Mouse (Mus musculus) hindbrain, embryonic 11.5 days (tissue): ENCODE measurements around the gene Cnp. TPM values are rescaled to one million over a fixed set of nuclear protein-coding genes. Genes with fewer than 3 reads are reported as not detected.

Experiments
- ATAC-seq: fragments of 200-750 bp; cut with Nextera tagmentation; 2 replicates; pipeline ENCODE4 v1.8.0; 2017; ENCODE audit warnings: mild to moderate bottlenecking, moderate TSS enrichment, moderate library complexity; ENCODE audit not compliant: low FRiP score
- DNase-seq: peaks from one replicate; pipeline ENCODE4 v3.0.0-alpha.2; 2015; ENCODE audit warnings: low spot score
- H3K27ac ChIP-seq: fragments of 300-500 bp; sonication (generic); 2 replicates; pipeline ENCODE4 v1.5.1; 2014; ENCODE audit warnings: mild to moderate bottlenecking, low read depth, low read length
- H3K27me3 ChIP-seq: fragments of 300-500 bp; sonication (generic); 2 replicates; pipeline ENCODE4 v1.6.1; 2014; ENCODE audit warnings: mild to moderate bottlenecking, low read length, moderate library complexity, mixed read lengths; ENCODE audit not compliant: control insufficient read depth, insufficient read depth
- H3K36me3 ChIP-seq: fragments of 300-500 bp; sonication (generic); 2 replicates; pipeline ENCODE4 v1.6.1; 2014; ENCODE audit warnings: mild to moderate bottlenecking, low read length, moderate library complexity, mixed read lengths; ENCODE audit not compliant: control insufficient read depth, insufficient read depth
- H3K4me1 ChIP-seq: fragments of 300-500 bp; sonication (generic); replicated peaks from 2 replicates; pipeline ENCODE4 v1.6.1; 2014; ENCODE audit warnings: low read length, mixed read lengths; ENCODE audit not compliant: control insufficient read depth, insufficient read depth
- H3K4me2 ChIP-seq: fragments of 300-500 bp; sonication (generic); replicated peaks from 2 replicates; pipeline ENCODE4 v1.6.1; 2014; ENCODE audit warnings: mild to moderate bottlenecking, low read depth, low read length
- H3K4me3 ChIP-seq: fragments of 300-500 bp; sonication (generic); 2 replicates; pipeline ENCODE4 v1.5.1; 2014; ENCODE audit warnings: low read depth, low read length
- H3K9ac ChIP-seq: fragments of 300-500 bp; sonication (generic); 2 replicates; pipeline ENCODE4 v1.6.1; 2014; ENCODE audit warnings: low read depth, low read length
- H3K9me3 ChIP-seq: fragments of 300-500 bp; sonication (generic); 2 replicates; pipeline ENCODE4 v1.6.1; 2016; ENCODE audit warnings: low read length; ENCODE audit not compliant: control insufficient read depth
- WGBS: fragments of 180-500 bp; shearing (Covaris S2); extraction: QIAGEN DNeasy Blood & Tissue Kit; methylation state at CpG from one replicate; pipeline ENCODE4 v1.1.7; 2014; 5-methylcytosine and 5-hydroxymethylcytosine counted together
- polyA plus RNA-seq: library from polyadenylated mRNA; unstranded; fragments of >200 nt; fragmentation: Nextera tagmentation; extraction: Ambion mirVana; gene quantifications from 2 replicates; pipeline ENCODE4 v1.2.1, GENCODE M21; 2014

Gene Cnp
- polyA plus RNA-seq, 1 experiment from 2014 or later, result 17.8 TPM

DNA sequence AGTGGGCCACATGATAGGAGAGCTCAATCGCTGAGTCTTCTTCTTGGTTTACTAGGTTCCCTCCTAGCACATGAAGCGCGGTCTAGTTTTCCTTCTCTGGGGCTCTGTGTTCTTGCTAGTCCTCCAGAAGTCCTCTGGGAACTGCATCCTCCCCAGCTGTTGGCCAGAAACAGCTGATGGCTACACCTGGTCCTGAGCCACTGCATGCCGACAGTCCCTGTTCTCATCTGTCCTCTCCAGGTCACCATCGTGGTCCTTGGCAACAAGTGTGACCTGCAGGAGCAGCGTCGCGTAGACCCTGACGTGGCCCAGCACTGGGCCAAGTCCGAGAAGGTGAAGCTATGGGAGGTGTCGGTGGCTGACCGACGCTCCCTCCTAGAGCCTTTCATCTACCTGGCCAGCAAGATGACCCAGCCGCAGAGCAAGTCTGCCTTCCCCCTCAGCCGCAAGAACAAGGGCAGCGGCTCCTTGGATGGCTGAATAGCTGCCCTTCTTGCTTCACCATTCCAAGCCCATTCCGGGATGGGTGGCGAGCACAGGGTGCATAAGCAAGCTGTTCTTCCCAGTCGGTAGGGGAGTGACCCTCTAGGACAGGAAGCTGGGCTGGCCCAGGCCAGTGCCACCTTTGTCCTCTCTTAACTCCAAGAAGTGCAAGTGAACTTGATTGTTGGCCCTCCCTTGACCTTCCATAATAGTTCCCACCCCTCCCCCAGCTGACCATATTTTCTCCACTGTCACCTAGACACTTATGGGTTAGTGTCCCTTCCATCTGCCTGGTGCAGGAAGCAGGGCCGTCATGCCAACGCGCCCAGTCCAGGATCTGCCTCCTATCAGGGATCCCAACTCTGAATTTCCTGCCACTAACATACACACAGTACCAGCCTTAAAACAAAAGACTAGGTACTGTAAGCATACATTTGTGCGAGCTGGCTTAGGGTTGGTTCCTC is 51.3 kb downstream of the Cnp start:
- 0 out of 2 replicates have a peak, but pooled peaks cover 3% of the 10 kb centered on the region for H3K36me3 ChIP-seq
- H3K9me3 ChIP-seq, result no peaks in the 10 kb centered on the region
- no peak overlapping the region for H3K4me2 ChIP-seq
- H3K27me3 ChIP-seq, result no peaks in the 10 kb centered on the region
- H3K27ac ChIP-seq, result no peak overlapping the region
- 0 out of 2 replicates have a peak, but pooled peaks cover 2% of the 10 kb centered on the region for H3K4me1 ChIP-seq
- H3K9ac ChIP-seq, result no peak overlapping the region
- H3K4me3 ChIP-seq, result no peak overlapping the region
- no peak for ATAC-seq
- DNase-seq, result no peak
- 95% methylated on average over 23 of the region's 23 CpGs for WGBS

DNA sequence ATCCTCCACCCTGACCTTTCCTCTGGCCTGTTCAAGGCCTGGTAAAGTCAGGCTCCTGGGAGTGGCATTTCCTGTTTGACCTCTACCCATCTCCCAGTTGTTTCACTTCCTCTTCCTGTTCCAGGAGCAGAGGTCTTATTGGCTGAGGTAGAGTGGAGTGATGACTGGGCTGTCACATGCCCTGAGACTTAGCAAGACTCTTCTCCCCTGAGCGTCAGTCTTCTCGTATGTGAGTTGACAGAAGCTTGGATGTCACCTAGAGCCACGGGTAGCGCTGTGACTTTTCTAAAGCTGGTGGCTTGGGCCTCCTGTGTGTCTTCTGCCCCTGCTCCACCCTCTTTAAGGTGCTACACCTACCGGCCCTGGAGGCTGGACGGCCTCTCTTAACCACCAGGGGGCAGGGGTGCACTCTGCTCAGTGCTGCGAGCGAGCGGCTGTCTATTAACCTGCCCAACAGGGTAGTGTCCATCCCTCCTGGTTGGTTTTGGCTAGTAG is 52.0 kb downstream of the Cnp start:
- 30% methylated on average over 9 of the region's 9 CpGs for WGBS
- H3K4me1 ChIP-seq, result 0 out of 2 replicates have a peak, but pooled peaks cover 2% of the 10 kb centered on the region
- no peaks in the 10 kb centered on the region for H3K9me3 ChIP-seq
- no peak for ATAC-seq
- DNase-seq, result peak; percentile 78
- H3K4me3 ChIP-seq, result no peak overlapping the region
- H3K4me2 ChIP-seq, result no peak overlapping the region
- no peaks in the 10 kb centered on the region for H3K27me3 ChIP-seq
- 0 out of 2 replicates have a peak, but pooled peaks cover 3% of the 10 kb centered on the region for H3K36me3 ChIP-seq
- H3K27ac ChIP-seq, result no peak overlapping the region
- no peak overlapping the region for H3K9ac ChIP-seq

DNA sequence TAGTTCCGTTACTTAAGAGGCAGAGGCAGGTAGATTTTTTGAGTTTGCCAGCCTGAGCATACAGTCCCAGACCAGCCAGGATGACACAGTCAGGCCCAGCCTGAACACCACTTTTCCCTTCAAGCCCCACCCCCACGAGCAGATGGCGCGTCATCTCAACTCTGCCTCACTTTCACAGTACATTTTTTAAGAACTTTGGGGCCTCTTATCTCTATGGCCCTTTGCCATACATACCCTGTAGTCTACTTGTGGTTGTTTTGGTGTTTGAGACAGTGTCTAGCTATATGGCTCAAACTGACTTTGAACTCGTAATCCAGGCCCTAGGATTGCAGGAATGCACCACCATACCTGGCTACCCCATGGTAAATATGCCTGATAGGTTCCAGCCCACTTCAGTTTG is 53.4 kb downstream of the Cnp start:
- Histone ChIP-seq H3K27ac (no peak overlapping the region), H3K9me3 (no peaks in the 10 kb centered on the region), H3K27me3 (no peaks in the 10 kb centered on the region), H3K4me3 (no peak overlapping the region), H3K4me1 (0 out of 2 replicates have a peak, but pooled peaks cover 2% of the 10 kb centered on the region), H3K4me2 (no peak overlapping the region), H3K36me3 (0 out of 2 replicates have a peak, but pooled peaks cover 3% of the 10 kb centered on the region), H3K9ac (no peak overlapping the region)
- DNase-seq (no peak), ATAC-seq (no peak)
- WGBS, result 93% methylated on average over 5 of the region's 5 CpGs

DNA sequence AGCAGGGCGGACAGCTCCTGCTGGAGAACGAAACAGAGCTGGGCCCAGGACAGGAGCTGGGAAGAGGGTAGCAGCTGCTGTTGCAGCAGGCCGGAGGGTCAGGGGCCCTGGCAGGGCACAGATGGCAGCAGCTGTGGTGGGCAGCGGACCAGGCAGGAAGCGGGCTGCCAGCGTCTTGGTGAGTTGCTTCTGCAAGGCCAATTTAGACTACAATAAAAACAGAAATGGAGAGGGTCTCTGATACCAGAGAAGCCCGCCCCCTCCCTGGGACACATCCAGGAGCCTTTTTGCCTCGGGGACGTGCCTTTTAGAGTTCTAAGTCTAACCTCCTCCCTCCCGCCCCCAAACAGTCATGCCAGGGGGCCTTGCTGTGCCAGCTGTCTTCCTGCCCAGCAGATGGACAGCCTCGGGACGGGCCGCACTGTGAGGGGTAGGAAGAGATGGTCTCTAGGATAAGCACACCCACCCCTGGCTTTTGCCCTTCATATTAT is 54.2 kb downstream of the Cnp start:
- Histone ChIP-seq H3K36me3 (0 out of 2 replicates have a peak, but pooled peaks cover 3% of the 10 kb centered on the region), H3K4me3 (no peak overlapping the region), H3K4me1 (0 out of 2 replicates have a peak, but pooled peaks cover 2% of the 10 kb centered on the region), H3K27ac (0 out of 2 replicates have a peak overlapping the region, but pooled peaks have one; percentile 4), H3K4me2 (no peak overlapping the region), H3K9ac (no peak overlapping the region), H3K9me3 (no peaks in the 10 kb centered on the region), H3K27me3 (no peaks in the 10 kb centered on the region; the same call in 1 of the 2 replicates)
- ATAC-seq, result no peak
- no peak for DNase-seq
- whole genome bisulfite sequencing, result 52% methylated on average over 13 of the region's 13 CpGs

DNA sequence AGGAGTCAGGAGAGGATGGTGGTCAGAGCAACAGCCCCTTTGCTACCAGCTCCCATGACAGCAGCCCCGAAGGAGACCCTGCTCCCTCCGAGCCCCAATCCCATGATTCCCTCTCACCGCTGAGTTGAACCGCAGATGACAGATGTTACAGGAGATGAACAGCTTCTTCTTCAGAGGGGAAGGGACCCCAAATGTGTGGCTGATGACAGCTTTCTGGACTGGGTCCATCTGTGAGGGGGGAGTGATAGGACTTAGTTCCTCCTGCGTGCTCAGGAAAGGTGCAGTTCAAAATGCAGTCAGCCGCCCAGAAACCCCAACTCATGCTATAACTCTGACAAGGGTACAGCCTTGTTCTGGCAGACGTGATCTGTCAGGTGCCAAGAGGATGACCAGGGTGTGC is 59.8 kb downstream of the Cnp start:
- WGBS, result 69% methylated on average over 7 of the region's 7 CpGs
- DNase-seq (no peak), ATAC-seq (no peak)
- no peaks in the 10 kb centered on the region for H3K9me3 ChIP-seq
- H3K27ac ChIP-seq, result no peak overlapping the region
- no peaks in the 10 kb centered on the region for H3K36me3 ChIP-seq
- no peak overlapping the region for H3K4me2 ChIP-seq
- no peaks in the 10 kb centered on the region for H3K4me1 ChIP-seq
- H3K27me3 ChIP-seq, result no peaks in the 10 kb centered on the region; the same call in 1 of the 2 replicates
- no peak overlapping the region for H3K4me3 ChIP-seq
- no peak overlapping the region for H3K9ac ChIP-seq

DNA sequence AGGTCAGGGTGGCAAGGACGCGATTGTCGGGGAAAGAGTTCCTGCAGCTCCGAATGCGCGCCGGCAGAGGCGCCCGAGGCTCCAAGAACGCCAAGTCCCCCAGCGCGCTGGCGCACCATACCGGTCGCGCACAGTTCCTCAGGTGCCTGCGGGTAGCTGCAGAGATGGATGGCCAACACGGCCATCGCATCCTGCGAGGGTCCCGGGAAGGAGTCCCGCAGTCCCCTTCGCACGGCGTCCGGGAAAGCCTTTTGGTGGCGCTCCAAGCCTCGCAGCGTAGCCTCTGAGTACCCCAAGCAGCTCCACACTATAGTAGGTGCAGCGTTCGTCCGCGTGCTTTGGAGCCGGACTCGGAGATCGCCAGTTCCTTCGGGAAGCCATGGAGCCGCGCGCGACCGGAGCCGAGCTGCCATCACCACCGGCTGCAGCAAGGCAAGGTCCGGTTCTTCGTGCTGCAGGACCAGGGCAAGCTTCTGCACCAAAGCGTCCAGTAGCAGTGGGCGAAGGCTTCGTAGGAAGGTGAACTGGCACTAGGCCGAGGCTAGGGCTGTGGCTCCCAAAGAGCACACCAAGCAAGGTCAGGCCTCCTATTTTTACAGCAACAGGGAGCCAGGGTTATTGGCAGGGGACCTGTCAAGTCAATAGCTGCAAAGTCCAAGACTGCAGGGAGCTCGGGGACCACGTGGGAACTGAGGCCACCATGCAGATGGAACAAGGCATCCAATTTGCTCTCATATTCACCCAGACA is 65.6 kb downstream of the Cnp start:
- H3K9ac ChIP-seq, result peak overlapping the region; percentile 40; the same call in 1 of the 2 replicates

More for the DNA sequence above, 65.6 kb downstream of the Cnp start:
- WGBS, result 8% methylated on average over 52 of the region's 52 CpGs
- peak overlapping the region; percentile 31 for H3K4me3 ChIP-seq
- H3K4me1 ChIP-seq, result peaks cover 4% of the 10 kb centered on the region; the same call in 1 of the 2 replicates
- H3K27me3 ChIP-seq, result peaks cover 14% of the 10 kb centered on the region
- H3K36me3 ChIP-seq, result no peaks in the 10 kb centered on the region
- ATAC-seq, result 0 out of 2 replicates have a peak, but pooled peaks have one; percentile 17
- H3K27ac ChIP-seq, result no peak overlapping the region
- peak; percentile 71 for DNase-seq
- peak overlapping the region; percentile 76 for H3K4me2 ChIP-seq
- no peaks in the 10 kb centered on the region for H3K9me3 ChIP-seq

Other genes with a start within 250 kb of the Cnp start
- gene Gast, start 240.5 kb upstream of the Cnp start, polyA plus RNA-seq, result 1.1 TPM in 1 of 2 replicates, not detected in the other
- gene Hap1, start 218.8 kb upstream of the Cnp start, polyA plus RNA-seq, result 12.0 and 12.8 TPM in 2 replicates
- gene Jup, start 177.1 kb upstream of the Cnp start, polyA plus RNA-seq, result 26.7 and 30.7 TPM in 2 replicates
- gene P3h4, start 160.1 kb upstream of the Cnp start, polyA plus RNA-seq, result 19.6 and 22.9 TPM in 2 replicates
- gene Fkbp10, start 159.2 kb upstream of the Cnp start, polyA plus RNA-seq, result 38.7 and 46.1 TPM in 2 replicates
- 92.6 and 96.0 TPM in 2 replicates for gene Nt5c3b, start 133.1 kb upstream of the Cnp start, polyA plus RNA-seq
- 0.66 and 0.68 TPM in 2 replicates for gene Klhl10, start 133.0 kb upstream of the Cnp start, polyA plus RNA-seq
- 13.8 and 14.9 TPM in 2 replicates for gene Klhl11, start 102.2 kb upstream of the Cnp start, polyA plus RNA-seq
- 259 and 306 TPM in 2 replicates for gene Acly, start 46.9 kb upstream of the Cnp start, polyA plus RNA-seq
- 2.6 and 2.8 TPM in 2 replicates for gene Ttc25, start 29.3 kb upstream of the Cnp start, polyA plus RNA-seq
- 108 and 109 TPM in 2 replicates for gene Nkiras2, start 44.3 kb downstream of the Cnp start, polyA plus RNA-seq
- 95.3 and 105 TPM in 2 replicates for gene Dnajc7, start 45.3 kb downstream of the Cnp start, polyA plus RNA-seq
- gene Zfp385c, start 117.6 kb downstream of the Cnp start, polyA plus RNA-seq, result 0.08 and 0.71 TPM in 2 replicates
- gene Dhx58, start 129.4 kb downstream of the Cnp start, polyA plus RNA-seq, result 1.8 and 1.9 TPM in 2 replicates
- 47.2 and 50.3 TPM in 2 replicates for gene Kat2a, start 137.6 kb downstream of the Cnp start, polyA plus RNA-seq
- 0.50 and 0.82 TPM in 2 replicates for gene Hspb9, start 138.9 kb downstream of the Cnp start, polyA plus RNA-seq
- 76.6 and 87.5 TPM in 2 replicates for gene Rab5c, start 163.3 kb downstream of the Cnp start, polyA plus RNA-seq
- gene Kcnh4, start 185.0 kb downstream of the Cnp start, polyA plus RNA-seq, result 3.8 and 5.7 TPM in 2 replicates
- not detected in 2 replicates for gene Hcrt, start 188.0 kb downstream of the Cnp start, polyA plus RNA-seq
- 1.1 and 2.1 TPM in 2 replicates for gene Ghdc, start 196.1 kb downstream of the Cnp start, polyA plus RNA-seq